Mouse (Mus musculus): Measurements from ENCODE around the gene Trhr2. TPM values are rescaled to one million over a fixed set of nuclear protein-coding genes. Genes with fewer than 3 reads are reported as not detected.

Gene Trhr2
- polyA plus RNA-seq, 1 experiment from 2014 or later = not detected

DNA sequence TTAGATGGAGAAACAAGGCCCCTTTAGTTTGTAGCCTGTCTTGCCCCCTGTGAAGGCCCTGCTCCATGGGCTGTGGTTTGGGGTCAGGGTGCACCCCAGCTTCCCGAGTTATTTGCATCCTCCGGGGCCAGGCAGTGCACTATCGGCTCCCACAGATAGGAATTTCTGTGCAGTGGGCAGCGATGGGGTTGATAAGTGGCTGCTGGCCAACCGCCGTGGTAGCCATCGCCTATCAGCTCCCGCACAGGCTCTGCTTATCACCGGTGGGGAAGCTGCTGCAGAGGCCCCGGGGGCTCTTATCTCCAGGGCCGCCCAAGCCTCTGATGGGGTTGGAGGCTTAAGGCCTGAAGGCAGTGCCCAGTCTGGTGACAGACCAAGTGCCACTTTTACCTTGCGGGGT lies 51.3 kb downstream of the Trhr2 start:
- Histone ChIP-seq H3K4me2 (ENCODE audit: low read depth, low read length) (peak overlapping the region; percentile 68), H3K36me3 (replicated peaks; ENCODE audit: insufficient read depth, low read length) (peaks cover 82% of the 10 kb centered on the region), H3K4me3 (ENCODE audit: low read depth, low read length) (peak overlapping the region; percentile 13; the same call in 1 of the 2 replicates), H3K27me3 (ENCODE audit: insufficient read depth, low read length) (no peaks in the 10 kb centered on the region), H3K4me1 (ENCODE audit: insufficient read depth) (peaks cover 99% of the 10 kb centered on the region), H3K9me3 (ENCODE audit: low read length) (no peaks in the 10 kb centered on the region), H3K27ac (ENCODE audit: low read depth) (peak overlapping the region; percentile 78), H3K9ac (replicated peaks) (peak overlapping the region; percentile 42; the same call in 1 of the 2 replicates)
- TF ChIP-seq EP300 (IDR thresholded peaks at IDR 0.05; ENCODE audit: low read depth) (peak; percentile 100), CTCF (IDR thresholded peaks at IDR 0.05; ENCODE audit: low read depth) (0 out of 2 replicates have a peak, but pooled peaks have one; percentile 3)
- 29% methylated on average over 12 of the region's 12 CpGs for WGBS (ENCODE audit: insufficient replicate concordance)
- DNase-seq = peak; percentile 87
- peak; percentile 77 for ATAC-seq

DNA sequence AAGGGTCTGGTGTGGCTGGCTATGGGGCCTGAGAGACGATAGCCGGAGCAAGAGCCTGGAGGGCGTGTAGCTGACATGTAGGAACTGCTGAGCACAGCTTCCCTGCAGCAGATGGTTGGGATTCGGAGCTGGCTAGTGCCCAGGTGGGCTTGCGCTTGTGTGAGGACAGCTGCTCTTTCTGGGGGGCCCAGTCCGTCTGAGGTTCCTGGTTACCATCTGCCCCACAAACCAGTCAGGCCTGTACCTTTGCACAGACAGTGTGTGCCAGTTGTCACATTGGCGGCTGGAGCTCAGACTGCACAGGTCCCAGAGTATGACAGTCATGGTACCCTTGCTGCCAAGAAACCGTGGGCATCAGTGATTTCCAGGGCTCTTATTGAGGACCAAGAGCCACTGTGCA lies 52.7 kb downstream of the Trhr2 start:
- ATAC-seq = no peak
- H3K27ac ChIP-seq (ENCODE audit: low read depth) = peak overlapping the region; percentile 83; the same call in 1 of the 2 replicates

More for the DNA sequence above, 52.7 kb downstream of the Trhr2 start:
- no peak for TF ChIP-seq EP300 (IDR thresholded peaks at IDR 0.05; ENCODE audit: low read depth)
- no peak for TF ChIP-seq CTCF (IDR thresholded peaks at IDR 0.05; ENCODE audit: low read depth)
- Histone ChIP-seq H3K36me3 (replicated peaks; ENCODE audit: insufficient read depth, low read length) (peaks cover 68% of the 10 kb centered on the region), H3K4me2 (ENCODE audit: low read depth, low read length) (peak overlapping the region; percentile 63), H3K27me3 (ENCODE audit: insufficient read depth, low read length) (no peaks in the 10 kb centered on the region), H3K4me3 (ENCODE audit: low read depth, low read length) (no peak overlapping the region), H3K9me3 (ENCODE audit: low read length) (no peaks in the 10 kb centered on the region), H3K9ac (replicated peaks) (peak overlapping the region; percentile 46), H3K4me1 (ENCODE audit: insufficient read depth) (peaks cover 98% of the 10 kb centered on the region)
- no peak for DNase-seq
- 75% methylated on average over 8 of the region's 8 CpGs for WGBS (ENCODE audit: insufficient replicate concordance)

Other genes starting within 250 kb of the Trhr2 start
- 5.7 and 6.9 TPM in 2 replicates for gene Zfpm1, start 78.6 kb downstream of the Trhr2 start, polyA plus RNA-seq (2015; fragmentation: Nextera tagmentation; extraction: Ambion mirVana)
- 12.8 and 15.6 TPM in 2 replicates for gene Zc3h18, start 15.9 kb upstream of the Trhr2 start, polyA plus RNA-seq (2015; fragmentation: Nextera tagmentation; extraction: Ambion mirVana)
- not detected in 2 replicates for gene Il17c, start 61.3 kb upstream of the Trhr2 start, polyA plus RNA-seq (2015; fragmentation: Nextera tagmentation; extraction: Ambion mirVana)
- gene Cyba, start 72.2 kb upstream of the Trhr2 start, polyA plus RNA-seq (2015; fragmentation: Nextera tagmentation; extraction: Ambion mirVana) = 211 and 220 TPM in 2 replicates
- 4.9 and 5.8 TPM in 2 replicates for gene Mvd, start 82.7 kb upstream of the Trhr2 start, polyA plus RNA-seq (2015; fragmentation: Nextera tagmentation; extraction: Ambion mirVana)
- 1.4 and 3.4 TPM in 2 replicates for gene Snai3, start 100.0 kb upstream of the Trhr2 start, polyA plus RNA-seq (2015; fragmentation: Nextera tagmentation; extraction: Ambion mirVana)
- gene Rnf166, start 115.3 kb upstream of the Trhr2 start, polyA plus RNA-seq (2015; fragmentation: Nextera tagmentation; extraction: Ambion mirVana) = 18.5 and 18.9 TPM in 2 replicates
- 17.8 and 20.9 TPM in 2 replicates for gene Ctu2, start 115.4 kb upstream of the Trhr2 start, polyA plus RNA-seq (2015; fragmentation: Nextera tagmentation; extraction: Ambion mirVana)
- 2.6 and 3.4 TPM in 2 replicates for gene Piezo1, start 190.6 kb upstream of the Trhr2 start, polyA plus RNA-seq (2015; fragmentation: Nextera tagmentation; extraction: Ambion mirVana)
- 19.8 and 23.7 TPM in 2 replicates for gene Cdt1, start 207.3 kb upstream of the Trhr2 start, polyA plus RNA-seq (2015; fragmentation: Nextera tagmentation; extraction: Ambion mirVana)
- gene Aprt, start 216.2 kb upstream of the Trhr2 start, polyA plus RNA-seq (2015; fragmentation: Nextera tagmentation; extraction: Ambion mirVana) = 223 and 249 TPM in 2 replicates